Mouse (Mus musculus) 416B (cell line): ENCODE data around the gene Emg1.
"Not testable (repeated sequence)": the region's sequence is repeated elsewhere in the genome, so short reads cannot be mapped to it uniquely, and the experiment has no call there.

ENCODE experiments used
- DNase-seq: peaks from one replicate; pipeline ENCODE4 v3.0.0; 2011; ENCODE audit warnings: low read depth

Emg1 gene

DNA sequence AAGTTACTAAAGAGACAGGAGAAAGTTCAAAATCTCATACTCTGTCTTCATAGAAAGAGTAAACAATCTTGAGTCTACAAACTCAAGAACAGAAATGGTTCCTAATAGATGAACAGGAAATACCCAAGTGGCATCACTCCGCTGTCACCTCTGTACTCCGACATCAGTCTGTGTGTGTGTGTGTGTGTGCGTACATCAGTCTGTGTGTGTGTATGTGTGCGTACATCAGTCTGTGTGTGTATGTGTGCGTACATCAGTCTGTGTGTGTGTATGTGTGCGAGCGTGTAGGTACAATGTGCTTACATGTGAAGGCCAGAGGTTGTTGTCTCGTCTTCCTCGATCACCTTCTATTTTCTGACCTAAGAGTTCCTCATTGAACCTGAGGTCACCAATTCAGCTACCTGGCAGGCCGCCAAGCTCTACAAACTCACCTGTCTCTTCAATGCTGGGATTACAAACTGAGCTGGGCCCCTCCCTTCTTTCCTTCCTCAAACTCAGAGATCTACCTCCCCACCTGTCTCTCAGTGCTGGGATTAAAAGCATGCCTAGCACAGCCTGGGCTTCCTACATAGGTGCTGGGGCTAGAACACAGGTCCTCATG, 3.6 kb downstream of the Emg1 start:
- DNase-seq = no peak

DNA sequence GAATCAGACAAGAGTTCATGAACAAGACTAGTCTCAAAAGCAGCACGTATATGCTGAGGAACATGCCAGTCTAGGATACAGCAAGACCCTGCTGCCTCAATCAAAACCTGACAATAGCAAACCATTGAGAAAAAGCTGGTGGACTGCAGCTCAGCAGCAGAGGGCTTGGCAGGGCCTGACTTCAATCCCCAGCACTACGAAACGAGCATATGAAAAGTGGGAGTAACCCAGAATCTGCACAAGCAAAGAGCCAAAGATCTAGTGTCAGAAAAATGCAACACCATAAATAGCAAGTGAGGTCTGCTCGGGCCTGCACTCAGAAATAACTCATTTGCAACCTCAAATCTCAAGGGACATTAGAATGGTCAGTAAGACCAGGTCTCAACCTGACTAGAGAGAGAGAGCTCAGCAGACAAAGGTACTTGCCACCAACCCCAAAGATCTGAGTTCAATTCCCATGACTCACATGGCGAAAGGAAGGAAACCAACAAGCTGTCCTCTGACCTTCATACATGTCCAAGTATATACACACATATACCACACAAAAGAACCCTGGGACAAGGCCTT, 5.8 kb downstream of the Emg1 start:
- no peak for DNase-seq

DNA sequence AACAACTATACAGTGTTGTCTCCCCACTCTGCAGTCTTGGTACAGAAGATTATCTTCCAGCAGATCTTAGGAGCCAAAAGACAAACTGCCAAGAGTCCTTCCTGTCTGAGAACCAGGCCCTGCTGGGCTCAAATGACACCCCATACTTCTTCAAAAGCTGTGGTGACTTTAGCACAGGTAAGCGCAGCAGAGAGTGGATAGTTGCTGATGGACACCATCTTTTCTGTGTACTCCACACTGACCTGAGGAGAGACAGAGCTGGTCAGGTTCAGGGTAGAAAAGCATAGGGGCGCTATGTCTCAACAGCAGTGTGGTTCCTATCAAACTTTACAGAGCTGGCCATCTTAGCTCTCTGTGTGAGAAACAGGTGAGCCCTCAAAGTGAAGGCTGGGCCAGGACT, 7.6 kb downstream of the Emg1 start:
- no peak for DNase-seq

DNA sequence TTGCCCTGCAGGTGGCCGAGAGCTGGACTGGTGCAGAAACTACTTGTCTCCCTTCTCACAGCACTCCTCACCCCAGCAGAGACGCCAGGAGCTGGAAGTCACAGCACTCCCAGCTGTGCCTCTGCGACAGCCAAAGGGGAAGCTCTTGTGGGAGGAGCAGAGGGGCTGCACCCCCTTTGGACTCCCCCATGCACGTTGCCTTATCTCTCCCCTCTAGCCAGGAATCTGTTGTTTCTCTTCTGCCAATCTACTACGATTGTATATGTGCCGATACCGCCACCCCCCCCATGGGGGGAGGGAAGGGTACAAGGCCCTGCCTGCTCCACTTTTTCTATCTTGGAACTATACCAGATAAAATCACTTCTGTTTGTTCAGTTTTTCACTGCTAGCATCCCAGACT, 8.2 kb downstream of the Emg1 start:
- DNase-seq = no peak

DNA sequence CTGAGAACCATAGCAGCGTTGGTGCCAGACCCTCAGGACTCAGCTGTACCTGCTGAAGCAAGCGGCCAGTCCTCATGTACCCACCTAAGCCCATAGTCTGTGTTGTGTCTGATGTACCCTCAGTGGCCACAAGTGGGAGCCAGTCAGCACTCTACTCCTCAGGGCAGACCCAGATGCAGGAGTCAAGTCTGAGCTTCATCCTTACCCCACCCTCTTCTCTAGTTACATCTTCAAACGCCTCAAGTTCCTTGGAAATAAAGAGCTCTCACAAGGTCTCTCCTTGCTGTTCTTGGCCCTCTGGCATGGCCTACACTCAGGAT, 9.2 kb downstream of the Emg1 start:
- DNase-seq = peak; percentile 80

DNA sequence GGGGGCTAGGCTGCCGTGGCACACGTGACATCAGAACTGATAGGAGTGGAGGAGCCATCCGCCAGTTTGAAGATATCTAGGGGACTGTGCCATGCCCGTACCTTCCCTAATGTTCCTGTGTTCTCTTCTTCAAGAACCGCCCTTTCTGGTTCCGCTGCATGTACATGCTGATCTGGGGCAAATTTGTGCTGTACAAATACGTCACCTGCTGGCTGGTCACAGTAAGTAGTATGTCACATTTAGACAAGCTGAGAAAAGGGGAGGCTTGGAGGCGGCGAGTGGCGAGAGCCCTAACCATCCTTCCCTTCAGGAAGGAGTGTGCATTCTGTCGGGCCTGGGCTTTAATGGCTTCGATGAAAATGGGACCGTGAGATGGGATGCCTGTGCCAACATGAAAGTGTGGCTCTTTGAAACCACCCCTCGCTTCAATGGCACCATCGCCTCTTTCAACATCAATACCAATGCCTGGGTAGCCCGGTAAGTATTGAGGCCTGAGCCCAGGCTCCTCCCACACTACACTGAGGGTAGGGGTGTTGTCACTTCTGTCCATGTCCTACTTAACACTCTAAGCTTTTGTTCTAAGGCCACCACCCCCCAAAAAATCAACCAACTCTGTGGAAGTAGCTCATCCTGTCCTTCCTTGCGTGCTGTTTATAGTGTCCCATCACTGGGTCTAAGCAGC, 9.7 kb downstream of the Emg1 start:
- DNase-seq = no peak

DNA sequence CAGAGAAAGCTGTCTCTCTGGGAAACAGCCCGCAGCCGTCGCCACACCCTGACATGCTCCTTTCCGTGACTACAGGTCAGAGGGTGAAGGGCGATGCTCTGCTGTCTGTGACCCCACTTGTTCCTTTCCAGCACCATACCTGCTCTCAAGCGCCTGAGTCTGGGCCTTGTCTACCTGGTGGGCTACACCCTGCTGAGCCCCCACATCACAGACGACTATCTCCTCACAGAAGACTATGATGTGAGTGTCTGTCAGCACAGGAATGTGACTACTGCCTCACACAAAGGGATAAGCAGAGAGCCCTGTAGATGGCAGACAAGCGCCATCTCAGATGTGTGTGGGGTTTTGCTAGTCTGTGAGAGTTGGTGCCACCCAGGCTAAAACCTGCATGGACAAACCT, 10.6 kb downstream of the Emg1 start:
- no peak for DNase-seq

DNA sequence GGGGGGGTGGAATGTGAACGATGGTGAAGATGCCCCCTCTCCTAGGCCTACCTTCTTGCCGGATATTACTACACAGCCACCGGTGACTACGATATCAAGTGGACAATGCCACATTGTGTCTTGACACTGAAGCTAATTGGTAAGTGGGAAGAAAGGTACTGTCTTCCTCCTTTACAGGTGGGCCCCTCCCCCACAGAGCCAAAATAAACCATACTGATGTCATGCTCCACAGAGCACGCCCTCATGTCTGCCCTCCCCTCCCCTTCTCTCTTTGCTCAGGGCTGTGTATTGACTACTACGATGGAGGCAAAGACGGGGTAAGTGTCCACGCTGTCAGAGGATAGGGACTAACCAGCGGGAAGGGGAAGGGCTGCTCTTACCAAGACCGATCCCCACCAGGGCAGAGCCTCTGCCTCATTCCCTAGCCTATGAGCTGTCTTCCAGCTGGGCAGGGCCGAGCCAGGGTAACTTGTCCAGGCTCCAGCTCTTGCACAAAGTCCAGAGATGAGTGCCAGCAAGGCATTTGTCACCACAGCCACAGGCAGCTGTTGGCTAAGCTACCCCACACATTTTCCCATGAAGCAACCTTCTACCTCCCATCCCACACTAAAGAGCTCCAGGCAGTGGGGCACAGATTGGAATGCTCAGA, 11.9 kb downstream of the Emg1 start:
- no peak for DNase-seq

DNA sequence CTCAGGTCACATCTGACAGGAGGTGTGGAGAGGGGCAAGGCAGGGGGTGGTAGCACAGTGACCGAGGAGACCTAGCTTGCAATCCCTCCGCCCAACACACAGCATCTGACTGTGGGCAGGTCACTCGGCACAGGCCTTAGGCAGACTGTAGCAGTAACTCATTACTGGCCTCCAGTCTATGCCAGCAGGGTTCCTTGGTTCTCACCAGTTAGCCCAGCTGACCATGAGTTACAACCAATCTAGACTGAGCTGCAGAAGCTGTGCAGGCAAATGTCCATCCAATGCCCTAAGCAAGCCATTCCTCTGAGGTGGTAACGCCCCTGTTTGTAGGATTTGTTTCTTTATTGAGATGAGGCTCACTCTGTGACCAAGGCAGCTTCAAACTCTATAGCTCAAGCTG, 12.6 kb downstream of the Emg1 start:
- DNase-seq = no peak

DNA sequence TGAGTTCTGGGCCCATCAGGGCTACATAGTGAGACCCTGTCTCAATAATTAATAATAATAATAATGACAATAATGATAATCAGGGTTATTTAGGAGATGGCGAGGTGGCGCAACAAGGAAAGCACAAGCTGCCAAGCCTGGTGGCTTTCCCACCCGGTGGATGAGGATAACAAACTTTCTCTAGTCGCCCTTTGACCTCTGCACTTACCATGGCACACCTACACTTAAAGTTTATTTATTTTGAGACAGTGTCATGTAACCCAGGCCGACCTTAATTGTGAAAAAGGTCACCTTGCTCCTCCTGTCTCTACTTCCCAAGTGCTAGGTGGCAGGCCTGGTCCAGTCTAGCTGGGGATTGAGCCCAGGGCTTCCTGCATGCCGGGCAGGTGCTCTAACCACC, 13.2 kb downstream of the Emg1 start:
- no peak for DNase-seq

DNA sequence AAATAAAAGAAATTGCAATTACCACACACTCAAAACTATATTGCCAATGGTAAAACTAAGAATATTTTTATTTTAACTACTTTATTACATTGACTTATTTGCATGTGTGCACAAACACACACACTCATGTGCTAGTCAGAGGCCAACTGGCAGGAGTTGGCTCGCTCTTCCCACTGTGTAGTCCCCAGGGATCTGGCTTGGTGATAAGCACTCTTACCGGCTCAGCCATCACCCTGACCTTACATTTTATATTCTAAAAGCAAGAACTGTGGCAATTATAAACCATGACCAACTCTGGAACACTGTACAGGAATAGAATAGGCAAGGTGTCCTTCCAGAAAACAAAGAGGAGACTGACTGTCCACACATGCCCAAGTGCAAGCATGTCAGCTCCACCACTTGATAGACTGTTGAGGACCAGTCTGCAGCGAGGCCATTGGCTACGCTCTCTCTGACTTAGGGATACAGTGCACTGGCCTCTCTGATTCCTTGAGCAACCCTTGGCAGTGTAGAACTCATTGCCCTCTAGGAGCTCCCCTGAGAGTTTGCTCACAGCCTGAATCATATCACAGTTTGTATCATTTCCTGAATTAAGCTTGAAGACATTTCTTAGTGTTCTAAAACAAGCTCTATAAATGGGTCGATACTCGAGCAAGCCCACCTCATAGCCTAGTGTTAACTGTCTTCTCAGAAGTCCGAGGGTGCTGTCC, 15.4 kb downstream of the Emg1 start:
- DNase-seq = no peak

DNA sequence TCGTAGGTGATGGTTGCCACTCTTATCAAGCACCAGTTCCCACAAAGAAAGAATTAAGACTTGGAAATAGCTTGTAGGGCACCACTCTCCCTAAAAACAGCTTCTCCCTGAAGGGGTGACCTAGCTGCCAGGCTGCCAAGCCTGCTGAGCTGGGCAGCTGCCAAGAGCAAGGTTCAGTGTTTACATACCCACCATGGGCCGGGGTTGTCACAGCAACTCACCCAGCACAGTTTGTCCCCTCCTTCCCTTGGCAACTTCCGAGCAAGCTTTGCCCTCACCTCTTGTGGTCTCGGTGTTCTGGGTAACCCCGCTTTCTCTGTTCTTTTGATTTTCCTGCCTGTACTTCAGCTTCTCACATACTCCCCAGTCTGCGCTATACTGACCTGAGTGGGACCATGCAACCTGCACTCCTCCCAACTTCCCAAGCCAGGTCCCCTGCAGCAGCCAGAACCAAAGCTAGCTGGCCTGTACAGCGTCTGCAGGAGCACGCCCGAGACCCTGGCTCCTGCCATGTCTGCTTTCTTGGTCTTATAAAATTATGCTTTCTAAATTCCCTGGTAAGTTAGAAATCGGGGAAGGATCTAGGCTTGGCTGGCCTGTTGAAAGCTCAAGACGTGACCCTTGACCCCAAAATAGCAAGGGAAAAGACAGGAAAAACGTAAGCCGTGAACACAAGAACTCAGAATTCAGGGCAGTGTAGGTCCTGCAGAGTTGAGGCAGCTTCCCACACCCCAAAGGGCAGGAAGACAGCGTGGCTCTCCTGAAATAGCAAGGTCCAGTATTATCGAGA, 17.6 kb downstream of the Emg1 start:
- peak; percentile 79 for DNase-seq

DNA sequence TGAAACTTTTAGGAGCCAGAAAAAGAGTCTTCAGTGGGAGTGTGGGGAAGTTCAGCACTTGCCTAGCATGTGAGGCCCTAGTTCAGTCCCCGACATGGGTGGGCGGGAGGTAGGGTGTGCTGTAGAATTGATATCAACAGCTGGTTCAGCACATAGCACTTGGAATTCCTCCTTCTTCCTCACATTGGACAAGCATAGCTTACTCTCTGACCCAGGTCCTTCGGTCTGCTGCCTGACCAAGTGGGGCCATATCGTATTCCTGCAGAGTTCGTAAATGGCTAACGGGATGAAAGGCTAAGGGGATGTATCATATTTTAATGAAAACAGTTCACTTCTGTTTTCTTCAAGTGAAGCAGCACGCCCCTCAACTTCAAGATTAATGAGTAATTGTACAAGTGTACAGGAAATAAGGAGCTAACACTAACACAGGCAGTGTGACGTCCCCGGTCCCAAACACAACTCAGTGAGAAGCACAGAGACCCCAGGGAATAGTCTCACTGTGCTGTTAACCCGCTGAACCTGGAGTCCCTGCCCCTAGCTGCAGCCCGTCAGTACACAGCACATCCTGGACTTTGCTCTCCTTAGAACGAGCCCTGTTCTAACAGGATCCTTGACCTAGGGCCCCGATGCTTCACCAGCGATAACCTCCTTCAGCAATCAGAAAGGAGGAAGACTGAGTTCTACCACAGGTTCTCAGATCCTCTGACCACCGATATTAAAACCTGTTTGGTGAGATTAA, 18.6 kb downstream of the Emg1 start:
- DNase-seq = no peak

DNA sequence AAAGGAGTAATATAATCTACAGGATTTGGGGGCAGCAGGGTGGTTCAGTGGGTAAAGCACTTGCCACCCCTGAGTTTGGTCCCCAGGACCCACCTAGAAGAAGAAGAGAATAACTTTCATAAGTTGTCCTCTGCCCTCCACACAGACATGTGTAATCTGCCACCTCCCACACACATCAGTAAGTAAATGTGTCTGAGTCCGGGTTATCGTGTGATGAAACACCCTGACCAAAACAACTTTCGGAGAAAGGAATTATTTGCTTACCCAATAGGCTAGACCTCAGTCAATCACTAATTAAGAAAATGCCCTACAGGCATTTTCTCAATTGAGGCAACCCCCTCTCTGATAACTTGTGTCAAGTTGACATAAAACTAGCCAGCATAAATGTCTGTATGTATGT, 21.5 kb downstream of the Emg1 start:
- DNase-seq = no peak

DNA sequence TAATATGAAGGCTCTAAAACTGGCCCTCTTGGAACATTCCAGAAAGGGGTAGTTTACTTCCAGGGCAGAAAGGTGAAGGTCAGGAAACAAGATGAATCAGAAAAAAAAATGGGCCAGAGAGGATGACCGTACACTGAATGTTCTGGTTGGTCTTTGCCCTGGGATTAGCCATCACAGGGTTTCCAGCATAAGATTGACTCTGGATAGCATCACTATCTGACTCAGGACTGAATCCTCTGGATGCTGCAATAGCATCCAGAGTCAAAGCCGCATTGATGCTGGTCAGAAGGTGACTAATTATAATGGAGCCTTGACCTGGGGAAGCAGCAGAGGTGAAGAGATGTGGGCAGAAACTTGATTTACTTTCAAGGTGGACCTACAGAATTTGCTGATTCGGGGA, 23.0 kb downstream of the Emg1 start:
- no peak for DNase-seq

DNA sequence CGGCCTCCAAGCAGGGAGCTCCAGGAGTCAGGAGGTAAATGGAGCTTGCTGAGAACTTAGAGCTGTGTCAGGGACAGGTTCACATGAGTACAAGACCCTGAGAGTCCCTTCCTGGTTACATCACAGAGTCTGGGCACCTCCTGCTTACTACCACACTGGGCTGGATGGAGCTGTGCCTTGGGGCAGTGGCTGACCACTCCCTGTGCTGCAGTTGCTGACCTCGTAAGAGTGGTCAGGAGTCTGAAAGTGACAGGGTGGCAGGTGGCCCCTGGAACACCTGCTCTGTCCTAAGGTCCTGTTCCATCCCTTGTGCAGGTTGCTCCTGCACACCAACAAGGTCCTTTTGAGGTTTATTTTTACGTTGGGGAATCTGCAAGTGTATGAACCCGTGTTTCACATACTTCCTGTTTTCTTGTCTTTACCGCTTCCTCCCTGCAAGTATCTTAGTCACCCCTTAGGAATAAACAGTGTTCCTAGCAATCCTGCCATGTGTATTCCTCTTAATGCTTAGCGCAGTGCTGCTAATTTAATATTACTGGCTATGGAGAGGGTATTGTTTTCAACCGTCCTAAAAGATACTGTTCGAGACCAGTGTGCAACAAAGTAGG, 23.7 kb downstream of the Emg1 start:
- peak; percentile 70 for DNase-seq

DNA sequence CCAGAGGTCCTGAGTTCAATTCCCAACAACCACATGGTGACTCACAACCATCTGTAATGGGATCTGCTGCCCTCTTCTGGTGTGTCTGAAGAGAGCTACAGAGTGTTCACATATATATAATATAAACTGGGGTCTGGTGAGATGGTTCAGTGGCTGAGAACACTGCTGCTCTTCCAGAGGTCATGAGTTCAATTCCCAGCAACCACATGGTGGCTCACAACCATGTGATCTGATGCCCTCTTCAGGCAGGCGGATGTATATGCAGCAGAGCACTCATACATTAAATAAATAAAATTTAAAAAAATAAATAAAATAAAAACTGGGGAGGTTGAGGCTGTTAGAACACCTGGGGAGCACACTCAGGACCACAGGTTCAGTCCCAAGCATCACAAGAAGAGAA, 25.3 kb downstream of the Emg1 start:
- not testable (repeated sequence) for DNase-seq

DNA sequence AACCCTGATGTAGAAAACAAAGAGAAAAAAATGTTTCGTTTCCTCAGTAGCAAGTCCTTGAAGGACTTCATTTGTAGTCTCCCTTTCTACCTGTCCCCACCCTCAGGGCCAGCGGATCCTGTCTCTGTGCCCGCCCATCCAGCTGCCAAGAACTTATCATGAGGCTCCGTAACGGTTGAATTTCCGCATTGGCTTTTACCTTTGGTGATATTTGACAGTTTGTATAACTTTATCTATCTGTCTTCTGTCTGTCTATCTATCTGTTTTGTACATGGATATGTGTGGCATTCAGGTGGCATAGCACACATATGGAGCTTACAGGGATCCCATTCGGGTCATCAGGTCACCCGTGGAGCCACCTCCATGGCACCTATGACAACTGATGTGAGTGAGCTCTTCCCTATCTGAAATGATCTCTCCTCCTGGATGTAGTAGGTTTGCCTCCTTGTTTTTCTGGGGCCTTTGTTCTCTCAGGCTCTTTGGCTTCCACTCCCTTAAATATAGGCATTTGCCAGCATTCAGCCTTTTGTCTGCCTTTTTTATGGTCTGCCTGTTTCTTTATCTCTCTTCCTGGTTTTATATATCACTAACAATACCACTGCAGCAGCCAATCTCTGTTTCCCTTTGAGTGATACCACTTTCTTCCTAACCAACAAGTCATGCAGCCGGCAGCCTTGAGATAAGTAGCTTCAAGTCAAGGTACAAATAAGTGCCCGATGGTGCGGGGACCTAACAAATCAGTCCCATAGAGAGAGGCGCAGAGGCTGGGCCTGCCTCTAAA, 26.2 kb downstream of the Emg1 start:
- peak; percentile 88 for DNase-seq

DNA sequence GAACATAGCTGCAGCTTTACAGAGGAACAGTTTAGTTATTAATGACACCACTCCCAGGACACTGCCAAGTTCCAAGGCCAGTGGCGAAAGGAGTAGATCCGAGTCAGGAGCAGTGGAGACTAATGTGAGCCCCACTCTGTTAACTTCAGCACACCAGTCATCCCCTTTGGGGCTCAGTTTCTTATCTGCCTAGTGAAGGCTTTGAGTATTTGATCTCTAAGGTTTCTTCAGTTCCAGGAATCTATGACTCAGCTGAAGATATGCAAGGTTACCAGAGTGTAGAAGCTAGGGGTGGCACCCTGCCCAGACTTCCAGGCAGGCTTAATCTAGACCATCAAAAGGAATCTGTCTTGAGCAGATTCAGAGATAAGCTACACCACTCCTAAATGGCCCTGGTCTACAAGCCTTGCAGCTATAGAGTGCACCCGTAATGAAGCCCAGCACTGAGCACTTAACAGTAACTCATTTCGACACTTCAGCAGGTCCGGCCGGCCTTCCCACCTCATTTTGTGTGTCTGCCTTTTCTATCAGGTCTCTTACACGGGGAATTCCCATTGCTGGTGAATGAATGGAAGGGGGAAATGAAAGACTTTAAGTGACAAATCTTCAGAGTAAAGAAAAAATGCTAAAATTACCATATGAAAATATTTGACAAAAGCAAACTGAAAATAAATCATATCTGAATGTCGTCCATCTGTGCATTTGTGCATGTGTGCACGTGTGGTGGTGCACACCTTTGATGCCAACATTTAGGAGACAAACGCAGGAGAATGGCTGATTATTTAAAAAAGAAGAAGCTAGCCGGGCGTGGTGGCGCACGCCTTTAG, 28.2 kb downstream of the Emg1 start:
- peak; percentile 94 for DNase-seq
